Mouse (Mus musculus) stomach, embryonic 16.5 days (tissue): ENCODE measurements at regions not wholly inside any gene's neighbourhood (a gene's known extent, or its start where the extent isn't known, plus 50 kb on each side); places are given as distances from the start of the nearest gene placed in this dataset.

Experiments
- ATAC-seq: fragments of 200-750 bp; cut with Nextera tagmentation; 2 replicates; pipeline ENCODE4 v1.8.0; 2017; ENCODE audit warnings: moderate number of reproducible peaks, moderate TSS enrichment; ENCODE audit not compliant: insufficient read depth, low FRiP score
- H3K27ac ChIP-seq: fragments of 300-500 bp; sonication (generic); 2 replicates; pipeline ENCODE4 v1.5.1; 2014; ENCODE audit warnings: low read length
- H3K27me3 ChIP-seq: fragments of 300-500 bp; sonication (generic); 2 replicates; pipeline ENCODE4 v1.6.1; 2014; ENCODE audit warnings: low read length, control low read depth, mixed read lengths; ENCODE audit not compliant: control insufficient read depth, insufficient read depth
- H3K36me3 ChIP-seq: fragments of 300-500 bp; sonication (generic); 2 replicates; pipeline ENCODE4 v1.6.1; 2014; ENCODE audit warnings: low read length; ENCODE audit not compliant: control insufficient read depth, insufficient read depth
- H3K4me1 ChIP-seq: fragments of 300-500 bp; sonication (generic); 2 replicates; pipeline ENCODE4 v1.6.1; 2014; ENCODE audit warnings: low read length, control low read depth, mixed read lengths; ENCODE audit not compliant: control insufficient read depth, insufficient read depth
- H3K4me2 ChIP-seq: fragments of 300-500 bp; sonication (generic); 2 replicates; pipeline ENCODE4 v1.6.1; 2014; ENCODE audit warnings: low read depth, low read length, mixed read lengths
- H3K4me3 ChIP-seq: fragments of 300-500 bp; sonication (generic); replicated peaks from 2 replicates; pipeline ENCODE4 v1.5.1; 2014; ENCODE audit warnings: mild to moderate bottlenecking, low read length
- H3K9ac ChIP-seq: fragments of 300-500 bp; sonication (generic); 2 replicates; pipeline ENCODE4 v1.6.1; 2014; ENCODE audit warnings: low read length
- H3K9me3 ChIP-seq: fragments of 300-500 bp; sonication (generic); replicated peaks from 2 replicates; pipeline ENCODE4 v1.6.1; 2016; ENCODE audit warnings: low read length, control low read depth; ENCODE audit not compliant: control insufficient read depth
- WGBS: fragments of 180-500 bp; shearing (Covaris S2); extraction: QIAGEN DNeasy Blood & Tissue Kit; methylation state at CpG from one replicate; pipeline ENCODE4 v1.1.7; 2014; 5-methylcytosine and 5-hydroxymethylcytosine counted together

DNA sequence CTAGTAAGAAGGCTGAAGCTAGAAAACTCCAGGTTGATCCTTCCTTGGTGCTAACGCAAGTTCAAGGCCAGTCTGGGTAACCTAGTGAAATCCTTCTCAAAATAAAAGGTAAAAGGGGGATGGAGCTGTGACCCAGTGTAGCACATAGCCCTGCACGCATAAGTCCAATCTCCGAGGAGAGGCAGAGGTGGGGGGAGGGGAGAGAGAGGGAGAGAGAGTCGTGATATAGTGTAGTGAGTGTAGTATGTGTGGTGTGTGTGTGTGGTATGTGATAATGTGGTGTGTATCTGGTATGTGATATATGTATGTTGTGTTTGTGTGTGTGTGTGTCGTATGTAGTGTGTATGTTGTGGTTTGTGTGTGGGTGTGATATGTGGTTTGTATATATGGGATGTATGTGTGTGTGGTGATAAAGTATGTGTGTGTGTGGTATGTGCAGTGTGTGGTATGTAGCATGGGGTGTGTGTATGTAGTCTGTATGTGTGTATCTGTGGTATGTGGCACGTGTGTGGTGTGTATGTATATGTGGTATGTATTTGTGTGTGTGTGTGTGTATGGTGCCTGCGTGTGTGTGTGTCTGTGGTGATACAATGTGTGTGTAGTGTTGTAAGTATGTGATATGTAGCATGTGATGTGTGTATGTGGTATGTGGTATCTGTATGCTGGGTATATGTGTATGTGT, 275.7 kb upstream of the Pfn2 start:
- Histone ChIP-seq H3K4me1 (no peaks in the 10 kb centered on the region), H3K4me3 (no peak overlapping the region), H3K4me2 (no peak overlapping the region), H3K9me3 (no peaks in the 10 kb centered on the region), H3K27me3 (no peaks in the 10 kb centered on the region), H3K27ac (no peak overlapping the region), H3K36me3 (no peaks in the 10 kb centered on the region), H3K9ac (no peak overlapping the region)
- no peak for ATAC-seq
- 70% methylated on average over 7 of the region's 7 CpGs for WGBS

DNA sequence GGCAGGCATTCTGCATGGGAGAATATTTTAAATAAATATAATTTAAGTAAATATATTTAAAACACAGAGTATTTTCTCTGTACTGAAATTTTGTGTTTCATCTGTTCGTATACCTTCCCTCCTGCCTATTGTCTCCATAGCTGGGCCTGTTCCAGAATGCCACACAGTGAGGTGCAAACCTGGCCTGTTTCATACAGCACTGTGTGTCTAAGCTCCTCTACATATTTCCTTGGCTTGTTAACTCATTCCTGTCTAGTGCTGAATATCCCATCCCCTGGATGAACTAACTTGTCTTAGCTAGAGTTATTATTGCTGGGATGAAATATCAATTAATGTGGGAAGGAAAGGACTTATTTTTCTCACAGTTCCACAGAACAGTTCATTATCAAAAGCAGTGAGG, 277.0 kb upstream of the Pfn2 start:
- Histone ChIP-seq H3K4me3 (no peak overlapping the region), H3K9me3 (no peaks in the 10 kb centered on the region), H3K4me2 (no peak overlapping the region), H3K36me3 (no peaks in the 10 kb centered on the region), H3K27me3 (no peaks in the 10 kb centered on the region), H3K27ac (no peak overlapping the region), H3K4me1 (no peaks in the 10 kb centered on the region), H3K9ac (no peak overlapping the region)
- no peak for ATAC-seq
- 60% methylated on average over 1 of the region's 1 CpGs for WGBS

DNA sequence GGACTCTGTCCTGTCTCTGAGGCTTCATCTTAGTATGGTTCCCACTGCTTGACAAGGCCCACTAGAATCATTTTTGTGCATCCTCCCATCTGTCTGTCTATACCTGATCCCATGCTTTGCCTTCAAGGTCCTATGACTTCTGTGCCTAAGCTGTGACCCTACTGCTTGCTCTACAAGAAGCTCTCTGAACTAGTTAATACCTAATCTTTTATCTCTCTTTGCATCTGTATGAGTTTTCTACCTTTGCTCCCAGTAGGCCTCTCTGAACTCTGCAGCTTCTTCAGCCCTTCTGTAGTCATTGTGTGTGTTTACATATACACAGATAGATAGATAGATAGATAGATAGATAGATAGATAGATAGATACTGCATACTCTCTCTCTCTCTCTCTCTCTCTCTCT, 279.1 kb upstream of the Pfn2 start:
- ATAC-seq: no peak
- H3K27me3 ChIP-seq: no peaks in the 10 kb centered on the region

DNA sequence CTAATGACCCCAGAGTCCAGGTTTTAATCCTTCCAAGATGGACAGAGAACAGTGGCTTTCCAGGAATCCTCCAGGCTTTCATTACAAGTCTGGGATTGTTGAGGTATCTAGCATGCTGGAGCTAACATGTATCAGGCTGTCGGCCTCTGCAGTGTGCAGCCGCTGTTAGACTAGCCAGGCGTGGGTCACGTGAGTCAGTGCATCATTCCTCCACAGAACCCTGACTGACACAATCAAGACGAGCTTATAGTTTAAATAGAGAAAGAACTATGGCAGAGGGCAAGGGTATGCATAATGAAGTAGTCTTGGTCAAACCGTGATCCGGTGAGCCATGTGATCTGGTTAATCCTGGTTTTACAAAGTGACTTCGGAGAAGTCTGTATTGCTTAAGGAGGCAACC, 280.2 kb upstream of the Pfn2 start:
- Histone ChIP-seq H3K36me3 (no peaks in the 10 kb centered on the region), H3K27me3 (no peaks in the 10 kb centered on the region), H3K27ac (no peak overlapping the region), H3K9me3 (no peaks in the 10 kb centered on the region), H3K4me1 (no peaks in the 10 kb centered on the region), H3K4me2 (no peak overlapping the region), H3K4me3 (no peak overlapping the region), H3K9ac (no peak overlapping the region)
- WGBS: 75% methylated on average over 8 of the region's 8 CpGs
- ATAC-seq: no peak

More for the DNA sequence above, 279.1 kb upstream of the Pfn2 start:
- no peak overlapping the region for H3K4me2 ChIP-seq
- H3K4me3 ChIP-seq: no peak overlapping the region
- no peaks in the 10 kb centered on the region for H3K36me3 ChIP-seq
- no peaks in the 10 kb centered on the region for H3K4me1 ChIP-seq
- no peak overlapping the region for H3K9ac ChIP-seq
- no peak overlapping the region for H3K27ac ChIP-seq
- no peaks in the 10 kb centered on the region for H3K9me3 ChIP-seq

DNA sequence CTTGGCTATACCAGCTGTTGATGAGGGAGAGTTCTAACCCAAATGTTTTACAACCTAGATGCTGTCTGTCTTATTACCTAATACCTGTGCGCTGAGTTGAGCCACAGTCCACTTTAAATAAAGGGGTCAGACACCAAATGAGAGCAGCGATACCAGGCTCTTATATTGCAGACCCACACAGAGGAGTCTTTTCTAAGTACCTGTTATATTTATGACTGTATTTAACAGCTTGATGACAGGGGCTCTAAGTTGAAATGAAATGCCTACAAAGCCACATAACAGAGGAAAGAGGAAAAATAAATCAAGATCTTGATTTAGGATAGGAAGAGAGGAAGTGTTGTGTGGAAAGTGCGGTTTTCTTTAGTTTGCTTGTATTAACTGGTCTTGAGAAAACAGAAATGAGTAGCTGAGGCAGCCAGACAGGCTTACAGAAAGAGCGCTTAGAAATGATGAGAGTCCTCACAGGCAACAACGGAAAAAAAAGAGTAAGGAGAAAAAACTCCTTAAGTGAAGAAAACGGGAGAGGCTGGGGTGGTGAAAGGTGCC, 281.6 kb upstream of the Pfn2 start:
- WGBS: 44% methylated on average over 6 of the region's 6 CpGs
- Histone ChIP-seq H3K4me2 (no peak overlapping the region), H3K9me3 (no peaks in the 10 kb centered on the region)

DNA sequence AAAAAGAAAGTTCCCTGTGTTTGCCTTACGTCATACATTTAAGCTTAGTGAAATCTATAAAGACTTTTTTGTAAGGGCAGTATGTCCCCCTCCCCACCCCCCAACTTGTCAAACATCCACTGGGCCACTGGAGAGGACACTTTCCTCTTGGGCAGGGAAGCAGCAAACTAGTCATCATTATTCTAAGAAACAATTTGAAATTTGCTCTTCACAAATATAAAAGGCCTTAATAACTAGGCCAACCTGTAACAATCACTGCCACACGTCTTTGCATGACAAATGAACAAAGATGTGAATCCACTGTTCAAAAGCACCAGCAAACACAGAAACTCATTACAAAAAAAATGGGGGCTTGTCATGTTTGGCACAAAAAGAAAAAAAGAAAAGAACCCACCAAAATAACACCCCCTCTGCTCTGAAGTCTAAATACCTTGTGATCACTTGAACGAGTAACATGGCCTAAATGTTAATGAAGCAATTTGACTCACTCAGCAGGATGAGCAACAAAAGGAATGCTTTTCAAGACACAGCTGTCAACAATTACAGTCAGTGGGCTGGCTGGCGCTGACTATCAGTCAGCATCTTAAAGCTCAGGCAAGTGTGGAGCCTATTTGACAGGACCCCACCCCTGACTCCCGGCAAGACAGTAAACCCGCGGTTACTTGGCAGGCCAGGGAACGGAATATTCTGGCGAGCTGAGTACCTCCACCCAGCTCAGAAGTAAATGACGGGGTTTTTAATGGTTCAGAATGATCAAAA, 278.7 kb upstream of the Tsc22d2 start:
- Histone ChIP-seq H3K27me3 (no peaks in the 10 kb centered on the region), H3K4me1 (no peaks in the 10 kb centered on the region), H3K27ac (no peak overlapping the region), H3K9ac (no peak overlapping the region), H3K9me3 (no peaks in the 10 kb centered on the region), H3K4me2 (no peak overlapping the region), H3K4me3 (no peak overlapping the region), H3K36me3 (no peaks in the 10 kb centered on the region)
- 49% methylated on average over 10 of the region's 10 CpGs for WGBS
- no peak for ATAC-seq

More for the DNA sequence above, 281.6 kb upstream of the Pfn2 start:
- H3K9ac ChIP-seq: no peak overlapping the region
- no peak overlapping the region for H3K27ac ChIP-seq
- no peaks in the 10 kb centered on the region for H3K4me1 ChIP-seq
- no peaks in the 10 kb centered on the region for H3K36me3 ChIP-seq
- H3K4me3 ChIP-seq: no peak overlapping the region
- no peaks in the 10 kb centered on the region for H3K27me3 ChIP-seq
- ATAC-seq: no peak

DNA sequence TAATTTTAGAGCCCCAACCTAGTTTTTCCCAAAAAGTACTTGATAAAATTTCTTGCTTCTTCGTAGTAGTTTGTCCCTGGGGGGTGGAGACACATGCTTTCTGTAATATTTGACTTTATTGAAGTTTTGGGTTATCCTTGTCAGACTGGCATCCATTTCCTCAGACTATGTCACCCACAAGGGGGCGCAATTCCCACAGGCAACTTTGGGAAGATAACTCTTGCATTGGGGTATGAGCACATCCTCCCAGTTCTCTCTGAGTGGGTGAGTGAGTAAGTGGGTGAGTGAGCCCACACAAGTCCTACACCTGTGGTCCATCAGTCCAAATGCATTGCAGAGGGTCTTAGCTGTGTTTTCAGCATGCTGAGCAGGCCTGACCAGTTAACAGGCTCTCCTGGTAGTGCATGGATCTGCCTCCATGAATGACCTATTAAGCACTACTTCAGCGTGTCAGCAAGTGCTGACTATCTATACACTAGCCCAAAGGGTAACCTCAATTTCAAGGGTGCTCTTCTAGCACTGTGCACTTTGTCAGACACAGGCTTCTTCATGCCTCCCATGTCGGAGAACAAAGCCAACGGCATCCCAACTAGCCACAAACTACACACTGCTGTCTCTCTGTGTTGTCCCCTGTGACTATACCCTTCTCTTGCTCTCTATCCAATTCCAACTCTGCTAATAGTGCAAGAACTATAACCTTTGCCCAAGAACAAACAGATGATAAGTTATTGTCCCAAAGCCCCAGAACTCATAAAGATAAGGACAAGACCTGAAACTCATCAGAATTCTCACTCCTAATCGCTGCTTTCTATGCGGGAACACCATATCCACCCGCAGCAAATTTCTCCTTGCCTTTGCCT, 275.6 kb upstream of the Tsc22d2 start:
- WGBS: 79% methylated on average over 8 of the region's 8 CpGs
- no peaks in the 10 kb centered on the region for H3K4me1 ChIP-seq

DNA sequence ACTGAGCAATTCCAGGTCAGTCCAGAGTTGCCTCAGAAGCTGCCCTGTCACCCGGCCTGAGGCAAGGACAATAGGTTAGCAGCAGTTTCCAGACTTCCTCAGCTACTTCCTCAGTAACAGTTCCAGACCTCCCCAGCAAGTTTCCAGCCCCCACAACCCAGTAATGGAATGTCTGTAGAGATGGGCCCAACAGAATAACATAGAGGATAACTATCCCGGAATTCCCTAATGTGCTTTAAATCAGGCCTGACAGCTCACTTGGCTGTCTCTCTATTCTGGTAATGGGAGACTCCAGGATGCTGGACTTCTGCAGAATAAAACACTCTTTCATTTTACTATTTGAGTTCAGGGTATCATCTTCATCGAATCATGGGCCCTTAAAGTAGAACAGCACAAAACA, 268.4 kb upstream of the Tsc22d2 start:
- no peak overlapping the region for H3K4me3 ChIP-seq
- no peaks in the 10 kb centered on the region for H3K9me3 ChIP-seq
- H3K36me3 ChIP-seq: no peaks in the 10 kb centered on the region
- no peak overlapping the region; the same call in 1 of the 2 replicates for H3K27ac ChIP-seq
- no peak overlapping the region for H3K9ac ChIP-seq
- 34% methylated on average over 3 of the region's 3 CpGs for WGBS
- no peaks in the 10 kb centered on the region for H3K27me3 ChIP-seq
- H3K4me2 ChIP-seq: no peak overlapping the region
- ATAC-seq: no peak
- H3K4me1 ChIP-seq: no peaks in the 10 kb centered on the region

More for the DNA sequence above, 275.6 kb upstream of the Tsc22d2 start:
- Histone ChIP-seq H3K9me3 (no peaks in the 10 kb centered on the region), H3K4me2 (no peak overlapping the region), H3K4me3 (no peak overlapping the region), H3K36me3 (no peaks in the 10 kb centered on the region), H3K9ac (no peak overlapping the region), H3K27ac (no peak overlapping the region), H3K27me3 (no peaks in the 10 kb centered on the region)
- no peak for ATAC-seq

DNA sequence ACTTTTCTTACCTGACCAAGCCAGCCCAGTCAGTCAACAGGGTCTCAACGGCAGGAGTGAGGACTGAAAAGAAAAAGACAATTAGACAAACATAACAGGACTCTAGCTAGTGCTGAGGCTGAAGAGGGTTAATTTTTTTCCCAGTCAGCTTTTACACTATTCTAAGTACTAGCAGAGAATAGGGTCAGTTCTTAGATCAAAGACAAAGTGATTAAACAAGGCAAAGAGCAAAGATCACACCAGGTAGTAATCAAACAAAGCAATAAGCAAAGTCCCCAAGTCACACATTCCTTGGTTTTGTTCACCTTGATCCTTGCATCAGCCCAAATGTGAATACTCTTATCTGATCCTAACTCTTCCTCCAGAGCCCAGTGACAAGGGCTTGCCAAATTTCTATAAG, 267.8 kb upstream of the Tsc22d2 start:
- H3K4me3 ChIP-seq: no peak overlapping the region
- no peak for ATAC-seq
- 23% methylated on average over 1 of the region's 1 CpGs for WGBS

More for the DNA sequence above, 267.8 kb upstream of the Tsc22d2 start:
- Histone ChIP-seq H3K9me3 (no peaks in the 10 kb centered on the region), H3K4me2 (no peak overlapping the region), H3K4me1 (no peaks in the 10 kb centered on the region), H3K27ac (no peak overlapping the region), H3K27me3 (no peaks in the 10 kb centered on the region), H3K9ac (no peak overlapping the region), H3K36me3 (no peaks in the 10 kb centered on the region)
